Mouse (Mus musculus) common myeloid progenitor, adult 5-6 weeks (primary cell): ENCODE results near the gene Jam2. TPM values are rescaled to one million over a fixed set of nuclear protein-coding genes. Genes with fewer than 3 reads are reported as not detected.

Experiments used
- ATAC-seq: replicated peaks from 2 replicates; pipeline ENCODE4 v1.8.0; 2016; ENCODE audit warnings: low read depth, mild to moderate bottlenecking, moderate TSS enrichment, inconsistent platforms; ENCODE audit not compliant: poor library complexity, severe bottlenecking
- total RNA-seq: library from RNA; stranded (forward); fragments of 200-1000, 187-1606 nt; gene quantifications from 2 replicates; pipeline ENCODE4 v1.2.3, GENCODE M21; 2017

Jam2 gene
- total RNA-seq, 1 experiment from 2014 or later = 0.37 TPM

DNA sequence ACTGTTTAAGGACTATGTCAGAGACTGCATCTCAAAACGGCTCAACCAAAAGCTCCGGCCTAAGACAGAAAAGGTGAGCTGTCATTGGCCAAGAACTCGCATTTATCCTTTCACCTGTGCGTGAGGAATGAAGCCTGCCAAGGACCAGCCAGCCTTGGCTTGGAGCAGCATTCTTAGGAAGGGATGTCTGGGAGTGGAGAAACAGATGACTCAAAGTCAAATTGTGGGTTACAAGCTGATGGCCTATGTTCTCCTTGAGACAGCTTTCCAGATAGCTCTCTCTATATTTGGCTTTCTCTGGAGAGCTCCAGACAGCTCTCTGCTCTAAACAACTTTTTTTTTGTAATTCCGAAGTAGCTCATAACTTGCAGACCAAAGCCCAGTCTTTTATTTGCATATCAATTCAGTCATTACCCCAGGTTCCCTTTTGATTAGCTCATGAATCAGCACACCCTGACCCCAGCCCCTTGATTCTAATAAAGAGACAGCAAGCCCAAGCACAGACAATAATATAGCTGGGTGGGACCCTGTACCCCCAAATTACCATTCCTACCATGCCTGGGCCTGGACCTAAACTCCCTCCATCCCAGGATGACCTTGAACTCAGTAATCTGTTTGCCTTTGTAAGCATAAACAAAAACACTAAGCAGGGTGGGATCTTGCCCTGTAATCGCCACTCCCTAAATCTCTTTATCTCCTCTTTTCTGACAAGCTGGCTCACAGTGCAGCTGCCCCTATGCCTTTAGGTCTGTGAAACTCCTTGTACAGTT lies 5.1 kb downstream of the Jam2 start:
- no peak for ATAC-seq

DNA sequence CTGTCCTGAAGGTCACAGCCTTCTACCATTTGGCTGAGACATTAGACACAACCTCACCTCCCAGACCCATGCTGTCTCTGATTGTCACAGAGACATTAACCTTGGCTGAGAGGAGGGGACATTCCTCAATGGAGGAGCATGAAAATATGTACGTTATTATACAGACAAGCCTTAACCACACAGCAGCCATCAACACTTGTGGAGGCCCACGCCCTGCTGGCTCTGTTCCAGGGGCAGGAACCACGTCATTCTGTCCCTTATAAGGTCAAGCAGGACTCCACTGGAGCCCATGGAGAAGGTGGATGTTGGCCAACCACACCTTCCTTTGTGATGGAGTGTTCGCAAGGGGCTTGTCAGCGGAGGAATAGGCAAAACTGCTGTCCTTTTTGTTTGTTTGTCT lies 5.8 kb downstream of the Jam2 start:
- no peak for ATAC-seq

DNA sequence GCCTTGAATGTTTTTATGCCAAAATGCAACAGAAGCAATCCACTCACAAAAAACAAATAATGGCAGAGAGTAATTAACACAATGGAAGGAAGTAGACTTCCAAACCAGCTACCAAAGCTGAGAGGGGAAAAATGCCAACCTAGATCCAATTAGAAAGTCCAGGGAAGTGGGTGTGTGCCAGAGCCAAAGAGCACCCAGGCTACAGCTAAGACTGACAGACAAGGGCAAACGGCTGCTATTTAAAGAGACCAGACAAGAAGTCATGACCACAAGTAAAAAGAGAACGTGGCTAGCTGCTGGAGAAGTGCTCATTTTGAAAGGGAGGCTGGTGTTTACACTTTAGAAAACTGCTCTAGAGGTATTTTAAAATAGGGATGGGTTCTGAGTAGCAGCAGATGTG lies 9.4 kb downstream of the Jam2 start:
- peak; percentile 73 for ATAC-seq

DNA sequence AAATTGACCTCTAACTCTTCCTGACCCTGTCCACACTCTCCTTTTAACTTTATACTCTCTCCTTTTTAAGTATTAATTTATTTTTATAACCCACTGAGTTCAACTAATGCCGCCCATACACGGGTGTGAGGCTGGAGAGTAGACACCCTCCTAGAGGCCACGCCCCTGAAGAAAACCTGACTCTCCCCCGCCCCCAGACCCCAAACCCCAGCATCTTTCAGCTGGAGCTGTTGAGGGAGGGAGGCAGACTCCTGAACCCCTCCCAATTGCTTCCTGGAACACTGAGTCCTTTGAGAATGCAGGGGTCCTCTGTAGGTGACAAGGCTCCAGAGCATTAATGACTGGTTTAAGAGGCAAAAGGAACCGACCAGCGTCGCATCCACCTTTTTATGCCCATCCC lies 11.0 kb downstream of the Jam2 start:
- ATAC-seq = no peak

DNA sequence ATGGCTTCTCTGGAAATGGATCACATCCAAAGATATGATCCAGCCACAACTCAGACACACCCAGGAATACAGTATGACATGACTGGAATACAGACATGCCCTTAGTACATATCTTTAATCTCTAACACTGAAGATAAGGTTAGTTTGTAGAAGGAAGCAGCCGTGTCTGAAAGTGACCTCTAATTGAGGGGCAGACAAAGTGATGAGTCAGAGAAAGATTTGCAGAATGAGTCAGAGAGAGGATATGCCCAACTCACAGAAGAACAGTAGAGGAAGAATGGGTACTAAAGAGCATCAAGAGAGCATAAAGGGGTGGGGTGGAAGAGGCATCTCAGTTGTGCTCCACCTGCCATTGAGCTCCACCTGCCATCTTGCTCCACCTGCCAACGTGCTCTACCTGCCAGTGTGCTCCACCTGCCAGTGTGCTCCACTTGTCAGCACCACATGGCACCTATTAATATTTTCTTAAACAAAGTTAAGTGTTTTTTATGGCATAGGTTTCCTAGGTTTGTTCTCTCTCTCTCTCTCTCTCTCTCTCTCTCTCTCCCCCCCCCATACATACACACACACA lies 16.8 kb downstream of the Jam2 start:
- ATAC-seq = no peak

DNA sequence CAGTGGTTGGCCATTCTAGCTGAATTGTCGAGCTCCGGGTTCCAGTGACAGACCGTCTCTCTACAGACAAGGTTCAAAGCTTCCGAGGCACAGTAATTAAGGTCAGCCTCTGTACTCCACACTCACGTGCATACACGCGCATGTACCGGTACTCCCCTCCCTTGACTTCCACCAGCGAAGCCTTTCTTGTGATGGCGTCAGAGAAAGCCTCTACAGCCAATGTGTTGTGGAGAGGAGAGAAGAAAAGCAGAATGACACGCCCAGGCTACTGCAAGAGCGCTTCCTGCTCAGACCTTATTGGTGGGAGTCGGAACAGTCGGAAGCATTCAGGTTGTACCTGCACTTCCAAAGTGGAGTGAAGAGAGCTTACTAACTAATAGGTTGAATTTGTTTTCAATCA lies 19.5 kb downstream of the Jam2 start:
- ATAC-seq = no peak

DNA sequence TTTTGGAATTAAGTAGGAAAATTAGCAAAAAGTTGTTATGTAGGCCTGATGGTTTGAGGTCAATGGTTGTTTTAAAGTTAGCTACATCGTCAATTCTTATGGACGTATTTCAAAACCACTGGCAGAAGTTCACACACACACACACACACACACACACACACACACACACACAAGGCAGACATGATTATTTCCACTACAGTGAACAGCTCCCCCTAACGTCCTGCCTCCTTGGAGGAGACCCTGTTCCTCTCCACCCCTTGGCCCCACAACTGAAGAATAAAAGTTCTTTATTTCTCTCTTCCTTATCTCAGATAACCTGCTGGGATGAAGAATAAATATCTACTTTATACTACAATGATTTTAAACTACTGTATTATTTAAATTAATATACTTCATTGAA lies 21.4 kb downstream of the Jam2 start:
- no peak for ATAC-seq

DNA sequence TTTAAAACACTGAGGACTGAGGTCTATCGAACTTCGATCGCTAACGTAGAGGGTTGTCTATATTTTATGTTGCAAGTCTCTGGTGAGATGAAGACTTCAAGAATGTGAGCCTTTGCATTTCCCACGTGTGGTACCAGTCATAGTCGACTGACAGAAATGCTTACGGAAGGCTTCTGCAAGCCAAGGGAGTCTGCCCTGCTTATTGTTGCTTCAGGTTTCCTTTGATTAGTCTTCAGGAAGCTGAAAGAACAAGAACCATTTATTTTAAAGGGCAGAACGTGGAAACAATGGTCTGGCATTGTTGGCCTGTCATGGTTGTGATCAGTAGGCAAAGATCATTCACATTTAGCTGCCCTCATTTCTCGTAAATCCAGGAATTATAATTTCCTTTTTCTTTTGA lies 22.8 kb downstream of the Jam2 start:
- ATAC-seq = no peak

DNA sequence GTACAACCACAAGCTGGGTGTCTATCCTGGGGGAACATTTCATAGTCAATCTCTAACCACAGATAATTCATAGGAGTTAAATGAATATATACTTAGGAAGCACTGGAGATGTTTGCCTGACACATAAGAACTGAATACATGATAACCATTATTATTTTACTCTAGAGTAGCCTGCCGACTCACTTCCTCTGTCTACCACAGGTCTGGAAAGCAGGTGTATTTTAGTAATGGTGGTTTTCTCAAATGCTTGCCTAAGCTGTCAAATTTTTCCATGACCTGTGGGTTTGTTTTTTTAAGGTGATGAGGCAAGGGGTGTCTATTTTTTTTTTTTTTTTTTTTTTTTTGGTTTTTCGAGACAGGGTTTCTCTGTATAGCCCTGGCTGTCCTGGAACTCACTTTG lies 26.1 kb downstream of the Jam2 start:
- no peak for ATAC-seq

DNA sequence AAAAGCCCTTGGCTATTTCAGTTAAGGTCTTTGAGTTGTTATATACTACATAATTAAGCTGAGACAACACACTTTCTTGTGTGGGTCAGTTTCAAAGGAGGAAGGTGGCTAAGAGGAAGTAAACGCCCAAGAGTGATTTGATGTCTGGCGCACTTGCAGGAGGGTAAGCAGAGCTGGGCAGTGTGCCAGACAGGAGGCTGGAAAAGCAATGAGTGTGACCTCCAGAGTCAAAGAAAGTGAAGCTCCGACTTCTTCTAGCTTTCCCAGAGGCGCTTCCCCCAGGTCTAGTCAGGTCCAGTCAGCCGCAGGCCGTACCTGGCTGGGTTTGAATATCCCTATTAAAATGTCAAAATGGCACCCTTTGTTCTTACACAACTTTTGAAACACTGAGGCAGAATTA lies 28.3 kb downstream of the Jam2 start:
- peak; percentile 75 for ATAC-seq

DNA sequence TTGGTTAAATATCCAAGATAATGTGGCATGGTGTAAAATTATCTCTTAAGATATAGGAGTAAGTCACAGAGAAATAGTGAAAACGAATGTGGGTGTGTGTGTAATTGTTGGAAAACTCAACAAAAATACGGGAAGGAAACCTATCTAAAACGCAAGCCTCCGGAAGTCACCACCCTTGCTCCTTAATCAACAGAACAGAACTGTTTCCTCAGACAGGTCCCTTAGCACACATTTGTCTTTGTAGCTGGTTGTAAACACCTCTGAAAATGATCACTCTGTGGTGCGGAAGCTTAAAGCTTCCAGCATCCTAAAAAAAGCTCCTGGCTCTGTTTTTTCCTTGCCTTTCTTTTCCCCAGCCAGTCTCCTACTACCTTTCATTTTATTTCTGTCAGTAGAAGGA lies 30.9 kb downstream of the Jam2 start:
- ATAC-seq = 0 out of 2 replicates have a peak, but pooled peaks have one; percentile 33

DNA sequence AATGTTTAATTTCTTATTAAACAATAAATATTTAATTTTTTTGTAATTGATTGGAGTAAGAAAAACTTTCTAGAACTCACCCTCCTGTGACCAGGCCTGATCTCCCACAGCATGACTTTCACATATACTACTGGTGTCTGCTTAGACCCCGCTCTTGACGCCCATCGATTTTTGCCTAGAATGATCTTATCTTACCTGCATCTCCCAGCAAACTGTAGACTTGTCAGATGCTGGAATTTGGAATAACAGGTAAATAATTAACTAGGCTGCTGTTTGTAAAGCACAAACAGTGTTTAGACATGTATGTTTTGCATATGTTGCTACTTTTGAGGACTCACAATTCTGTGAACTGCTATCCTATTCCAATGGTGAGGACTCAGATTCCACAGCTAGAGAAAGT lies 32.3 kb downstream of the Jam2 start:
- ATAC-seq = no peak

DNA sequence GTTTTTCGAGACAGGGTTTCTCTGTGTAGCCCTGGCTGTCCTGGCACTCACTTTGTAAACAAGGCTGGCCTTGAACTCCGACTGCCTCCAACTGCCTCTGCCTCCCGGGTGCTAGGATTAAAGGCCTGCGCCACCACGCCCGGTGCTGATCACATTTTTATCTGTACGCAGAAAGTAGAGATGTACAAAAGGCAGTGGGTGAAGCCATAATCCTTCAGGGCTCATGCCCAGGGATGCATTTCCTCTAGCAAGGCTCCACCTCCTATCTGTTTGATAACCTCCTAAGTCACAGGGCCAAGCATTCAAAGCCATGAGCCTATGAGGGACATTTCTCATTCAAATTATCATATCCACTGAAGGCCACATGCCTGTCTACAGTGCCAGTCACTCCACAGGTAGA lies 34.0 kb downstream of the Jam2 start:
- ATAC-seq = no peak

DNA sequence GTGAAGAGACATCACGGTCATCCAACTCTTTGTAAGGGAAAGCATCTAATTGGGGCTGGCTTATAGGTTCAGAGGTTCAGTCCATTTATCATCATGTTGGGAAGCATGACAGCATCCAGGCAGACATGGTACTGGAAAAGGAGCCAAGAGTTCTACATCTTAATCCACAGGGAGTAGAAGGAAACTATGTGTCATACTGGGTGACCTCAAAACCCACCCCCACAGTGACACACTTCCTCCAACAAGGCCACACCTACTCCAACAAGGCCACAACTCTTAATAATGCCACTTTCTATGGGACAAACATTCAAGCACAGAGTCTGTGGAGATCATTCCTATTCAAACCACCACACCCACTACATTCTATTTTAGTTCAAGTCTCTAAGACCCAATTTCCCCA lies 36.3 kb downstream of the Jam2 start:
- no peak for ATAC-seq

DNA sequence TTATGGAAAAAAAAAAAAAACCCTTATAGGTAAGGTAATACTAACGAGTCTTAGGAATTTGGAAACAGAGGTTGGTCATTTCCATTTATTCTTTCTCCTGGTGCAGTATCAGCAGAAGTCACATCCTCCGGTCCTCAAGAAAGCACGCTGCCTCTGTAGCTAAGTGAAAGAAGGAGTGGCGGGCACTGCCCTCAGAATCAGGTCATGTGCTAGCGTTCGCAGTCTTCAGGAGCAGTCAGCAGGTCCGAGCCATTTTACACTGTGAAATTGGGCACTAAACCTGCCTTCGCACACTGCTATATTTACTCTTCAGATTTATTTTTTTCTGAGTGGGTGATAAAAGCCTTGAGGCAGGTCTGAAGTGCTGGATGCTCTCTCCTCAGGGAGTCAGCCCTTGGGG lies 39.9 kb downstream of the Jam2 start:
- 0 out of 2 replicates have a peak, but pooled peaks have one; percentile 16 for ATAC-seq

DNA sequence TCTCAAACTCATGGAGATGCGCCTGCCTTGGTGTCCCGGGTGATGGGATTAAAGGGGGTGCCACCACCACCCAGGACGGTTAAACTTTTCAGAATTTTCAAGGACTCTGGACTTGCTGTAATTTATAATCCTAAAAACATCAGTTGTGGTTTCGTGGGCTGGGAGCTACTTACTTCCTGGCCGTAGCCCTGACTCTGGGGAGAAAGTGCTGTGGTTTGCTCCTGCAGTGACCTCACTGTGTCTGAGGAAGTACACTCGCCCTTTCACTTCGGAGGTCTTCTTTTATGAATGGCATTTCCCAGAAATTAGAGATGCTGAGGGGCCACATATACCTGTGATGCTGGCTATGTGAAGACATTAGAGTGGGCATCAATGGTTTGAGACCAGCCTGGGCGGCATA lies 40.6 kb downstream of the Jam2 start:
- peak; percentile 90 for ATAC-seq

DNA sequence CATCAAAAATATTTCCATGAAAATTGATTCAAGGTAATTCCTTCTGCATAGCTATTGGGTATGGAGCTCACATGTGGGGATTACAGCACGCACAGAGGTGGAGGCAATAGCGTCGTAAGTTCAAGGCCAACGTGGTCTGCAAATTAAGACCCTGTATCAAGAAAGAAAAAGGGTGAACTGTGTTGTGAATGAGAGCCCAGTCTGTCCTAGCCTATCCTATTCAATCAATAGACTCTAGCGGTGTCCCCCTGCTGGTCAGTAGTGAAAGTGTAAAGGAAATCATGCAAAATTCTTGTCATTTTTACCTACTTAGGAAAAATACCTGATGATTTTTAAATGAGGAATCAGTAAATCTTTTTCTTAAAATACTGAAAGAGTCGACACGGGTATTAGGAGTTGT lies 43.5 kb downstream of the Jam2 start:
- peak; percentile 67 for ATAC-seq

DNA sequence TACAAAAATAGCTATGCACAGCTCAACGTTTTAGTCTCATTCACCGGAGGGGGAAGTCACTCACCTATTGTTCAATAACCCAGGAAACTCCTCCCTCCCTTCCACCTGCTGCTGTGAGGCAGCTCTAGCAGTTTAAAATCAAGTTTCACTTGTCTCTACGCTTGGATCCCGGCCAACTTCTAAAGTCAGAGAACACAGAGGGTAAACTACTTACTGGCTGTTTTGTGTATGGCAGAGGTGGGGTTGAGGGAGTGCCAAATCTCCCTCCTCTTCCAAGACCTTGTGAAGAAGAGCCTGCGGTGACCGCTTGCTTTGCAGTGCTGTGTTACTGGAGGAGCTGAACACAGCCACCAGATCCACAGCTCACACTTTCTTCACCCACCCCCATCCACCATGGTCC lies 51.1 kb downstream of the Jam2 start:
- ATAC-seq = no peak

DNA sequence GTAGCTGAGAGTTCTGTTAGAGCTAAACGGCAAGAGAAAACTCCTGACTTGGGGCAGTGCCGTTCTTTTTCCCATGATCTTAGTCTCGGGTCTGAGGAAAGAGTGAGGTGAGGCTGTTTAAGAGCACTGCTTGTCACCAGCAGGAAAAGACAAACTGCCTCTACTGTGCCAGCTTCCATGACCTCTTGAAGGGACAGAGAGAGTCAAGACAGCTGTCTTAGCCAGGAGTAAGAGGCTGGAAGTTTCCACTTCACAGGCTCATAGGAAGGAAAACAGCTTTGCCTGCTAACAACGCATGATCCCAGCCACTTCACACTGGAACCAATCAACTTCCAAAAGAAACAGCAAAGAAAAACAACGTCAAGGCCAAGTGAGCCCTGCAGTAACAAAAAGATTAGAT lies 57.8 kb downstream of the Jam2 start:
- ATAC-seq = no peak

DNA sequence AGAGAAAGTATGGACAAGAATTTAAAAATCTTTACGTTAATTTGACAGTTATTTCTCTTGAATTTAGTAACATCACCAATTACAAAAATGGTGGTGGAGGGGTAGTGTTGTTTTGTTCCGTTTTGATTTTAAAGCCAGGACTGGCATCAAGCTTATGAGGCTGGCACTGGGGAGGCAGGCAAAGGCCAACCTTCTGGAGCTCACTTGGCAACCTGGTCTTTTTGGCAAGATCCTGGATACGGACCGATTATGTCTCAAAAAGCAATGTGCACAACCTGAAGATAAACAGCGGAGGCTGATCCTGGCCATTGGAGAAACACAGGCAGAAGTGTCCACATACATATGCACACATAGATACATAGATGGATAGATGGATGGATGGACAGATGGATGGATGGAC lies 58.8 kb downstream of the Jam2 start:
- ATAC-seq = no peak

DNA sequence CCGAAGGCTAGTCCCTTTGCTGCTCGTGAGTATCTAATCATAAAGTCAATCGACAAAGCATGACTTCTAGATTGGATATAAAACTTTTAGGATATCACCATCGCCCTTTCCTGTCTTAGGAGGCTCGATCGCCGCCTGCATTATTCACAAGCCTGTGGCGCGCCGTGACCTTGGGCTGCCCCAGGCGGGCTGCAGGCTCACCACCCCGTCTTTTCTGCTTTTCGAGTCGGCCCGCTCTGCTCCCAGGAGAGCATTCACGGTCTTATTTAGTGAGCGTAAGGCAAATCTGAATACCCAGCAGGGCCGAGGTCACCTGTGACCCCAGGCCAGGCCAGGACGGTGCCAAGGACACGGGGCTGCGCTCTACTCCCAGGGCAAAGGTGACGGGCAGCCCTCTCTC lies 60.4 kb downstream of the Jam2 start:
- peak; percentile 24 for ATAC-seq
